Mouse (Mus musculus) embryo, embryonic 9.5 days (tissue): ENCODE measurements around the gene Trim27.
A peak's percentile ranks its signal among the peaks of the same experiment; 100 is the strongest.

ENCODE experiments used
- DNase-seq: peaks from one replicate; pipeline ENCODE4 v3.0.0-alpha.2; 2017; ENCODE audit errors: extremely low spot score

The Trim27 gene

DNA sequence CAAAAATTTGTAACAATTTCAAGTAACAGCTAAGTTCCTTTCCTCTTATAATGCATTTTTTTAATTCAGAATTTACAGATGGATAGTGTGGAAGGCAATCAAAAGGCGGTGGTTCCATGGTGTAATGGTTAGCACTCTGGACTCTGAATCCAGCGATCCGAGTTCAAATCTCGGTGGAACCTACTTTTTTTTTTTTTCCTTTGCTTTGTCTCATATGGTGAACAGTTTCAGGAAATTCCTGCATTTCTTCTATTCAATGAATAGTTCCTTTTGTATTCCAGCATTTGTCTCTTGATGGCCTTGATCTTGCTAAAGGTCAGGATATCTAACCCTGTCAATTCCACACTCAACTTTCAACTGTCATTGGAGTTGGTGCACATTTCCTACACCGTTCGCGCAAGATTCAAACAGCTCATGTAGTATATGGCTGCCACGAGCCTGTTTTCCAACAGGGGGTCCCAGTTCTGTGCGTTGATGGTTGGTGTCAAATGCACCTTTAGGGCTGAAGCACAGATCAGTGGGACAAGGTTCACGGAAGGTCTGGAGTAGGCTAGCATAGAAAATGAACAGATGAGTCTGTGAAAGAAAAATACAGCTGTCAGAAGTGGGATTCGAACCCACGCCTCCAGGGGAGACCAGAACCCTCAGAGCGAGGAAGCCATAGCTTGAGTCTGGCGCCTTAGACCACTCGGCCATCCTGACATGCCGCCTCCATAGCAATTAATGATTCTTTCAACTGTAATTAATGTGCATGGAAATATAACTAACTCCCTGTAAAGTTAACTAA, 6.8 kb upstream of the Trim27 start:
- DNase-seq, result peak; percentile 93

DNA sequence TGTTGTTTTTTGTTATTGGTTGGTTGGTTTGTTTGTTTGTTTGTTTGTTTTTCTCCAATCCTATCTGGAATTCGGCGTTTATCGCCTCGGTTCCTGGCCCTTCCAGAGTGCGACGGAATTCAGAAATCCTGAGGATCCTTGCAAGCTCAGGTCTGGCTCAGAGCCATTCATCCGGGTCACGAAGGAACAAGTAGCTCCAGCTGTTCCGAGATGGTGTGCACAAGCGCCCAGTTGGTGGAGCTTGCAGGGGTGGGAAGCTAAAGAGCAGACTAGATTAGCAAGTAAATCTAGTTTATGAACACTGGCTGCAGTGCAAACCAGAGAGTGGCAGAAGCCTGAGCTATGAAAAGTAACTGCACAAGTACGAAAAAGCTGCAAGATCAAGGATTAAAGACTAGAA, 6.2 kb upstream of the Trim27 start:
- DNase-seq, result peak; percentile 82

DNA sequence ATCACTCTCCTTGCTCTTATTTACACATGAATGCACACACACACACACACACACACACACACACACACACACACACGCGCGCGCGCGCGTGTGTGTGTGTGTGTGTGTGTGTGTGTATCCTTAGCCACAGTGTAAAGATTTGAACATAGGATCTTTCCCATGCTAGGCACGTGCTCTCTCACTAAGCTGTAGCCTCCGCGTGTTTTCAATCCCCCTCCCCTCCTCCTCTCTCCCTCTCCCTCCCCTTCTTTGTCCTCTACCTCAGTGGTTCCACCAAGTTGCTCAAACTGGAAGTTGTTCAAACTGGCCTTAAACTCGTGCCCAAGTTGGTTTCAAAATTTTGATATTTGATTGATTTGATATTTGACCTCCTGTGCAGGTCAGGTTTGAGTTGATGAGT, 2.5 kb upstream of the Trim27 start:
- no peak for DNase-seq

DNA sequence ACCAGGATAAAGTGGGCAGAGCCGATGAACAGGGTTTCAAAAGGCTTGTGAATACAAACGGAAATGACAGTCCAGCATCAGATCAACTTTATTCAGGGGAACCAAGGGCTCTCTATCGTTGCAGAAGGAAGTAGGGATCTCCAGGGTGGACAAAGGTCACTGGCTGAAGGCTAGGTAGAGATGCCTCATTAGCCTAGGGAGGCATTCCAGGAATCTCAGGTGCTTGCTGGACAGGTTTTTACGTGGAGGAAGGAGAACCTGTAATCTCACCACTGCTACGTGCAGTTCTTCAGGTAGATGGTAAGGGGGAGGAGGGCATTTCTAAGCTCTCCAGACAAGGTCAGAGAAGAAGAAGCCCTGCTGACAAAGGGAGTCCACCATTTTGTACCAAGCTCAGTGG, 1.6 kb upstream of the Trim27 start:
- DNase-seq, result no peak

DNA sequence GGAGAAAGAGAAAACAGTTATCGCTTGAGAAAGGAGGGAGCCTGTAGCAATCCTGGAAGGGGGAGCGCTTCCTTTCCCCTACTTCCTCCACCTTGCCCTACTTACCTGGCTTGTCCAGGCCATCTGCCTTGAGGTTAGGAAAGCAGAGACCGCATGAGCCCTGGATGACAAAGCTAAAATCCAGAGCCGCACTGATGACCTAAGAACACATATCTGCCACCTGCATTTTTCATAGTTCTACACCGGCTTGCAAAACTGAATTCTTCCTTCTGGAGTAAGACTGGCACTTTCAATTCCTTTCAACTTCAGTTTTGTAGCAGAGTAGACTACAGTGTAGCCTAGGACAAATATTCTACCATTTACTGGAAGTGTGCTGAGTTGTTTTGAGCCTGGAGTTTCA, 881 bp upstream of the Trim27 start:
- DNase-seq, result no peak

DNA sequence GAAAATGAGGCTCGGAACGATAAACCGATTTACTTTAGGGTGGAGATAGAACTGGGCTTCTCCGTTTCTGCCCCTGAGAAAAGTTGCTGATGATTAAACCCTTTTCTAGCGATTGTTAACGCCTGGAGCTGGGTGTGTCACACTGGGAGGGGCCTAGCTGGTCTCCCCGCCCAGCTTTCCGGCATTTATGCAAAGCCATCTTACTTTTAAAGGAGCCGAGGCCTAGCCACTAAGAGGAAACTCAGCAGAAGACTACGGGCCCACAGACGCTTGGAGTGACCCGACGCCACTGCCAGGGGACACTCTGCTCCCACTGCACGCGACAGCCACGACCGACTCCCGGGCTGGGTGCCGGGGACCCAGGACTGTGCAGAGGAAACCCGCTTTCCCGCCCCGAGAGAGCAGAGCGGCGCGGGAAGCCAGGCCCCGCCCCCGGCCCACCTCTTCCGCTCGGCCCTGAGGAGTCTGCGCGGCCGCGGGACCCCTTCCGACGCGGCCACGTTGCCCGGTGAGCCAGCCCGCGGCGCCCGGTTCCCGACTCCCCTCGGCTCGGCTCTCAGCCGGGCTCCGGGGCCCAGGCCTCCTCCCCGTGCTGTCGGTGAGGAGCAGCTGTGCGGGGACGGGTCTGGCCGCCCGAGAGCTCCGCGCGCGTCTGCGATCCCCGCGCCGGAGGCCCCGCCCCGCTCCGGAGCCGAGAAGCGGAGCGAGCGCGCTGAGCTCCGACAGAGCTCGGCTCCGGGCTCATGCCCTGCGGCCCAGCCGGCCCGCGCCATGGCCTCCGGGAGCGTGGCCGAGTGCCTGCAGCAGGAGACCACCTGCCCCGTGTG, 692 bp downstream of the Trim27 start:
- DNase-seq, result peak; percentile 94

DNA sequence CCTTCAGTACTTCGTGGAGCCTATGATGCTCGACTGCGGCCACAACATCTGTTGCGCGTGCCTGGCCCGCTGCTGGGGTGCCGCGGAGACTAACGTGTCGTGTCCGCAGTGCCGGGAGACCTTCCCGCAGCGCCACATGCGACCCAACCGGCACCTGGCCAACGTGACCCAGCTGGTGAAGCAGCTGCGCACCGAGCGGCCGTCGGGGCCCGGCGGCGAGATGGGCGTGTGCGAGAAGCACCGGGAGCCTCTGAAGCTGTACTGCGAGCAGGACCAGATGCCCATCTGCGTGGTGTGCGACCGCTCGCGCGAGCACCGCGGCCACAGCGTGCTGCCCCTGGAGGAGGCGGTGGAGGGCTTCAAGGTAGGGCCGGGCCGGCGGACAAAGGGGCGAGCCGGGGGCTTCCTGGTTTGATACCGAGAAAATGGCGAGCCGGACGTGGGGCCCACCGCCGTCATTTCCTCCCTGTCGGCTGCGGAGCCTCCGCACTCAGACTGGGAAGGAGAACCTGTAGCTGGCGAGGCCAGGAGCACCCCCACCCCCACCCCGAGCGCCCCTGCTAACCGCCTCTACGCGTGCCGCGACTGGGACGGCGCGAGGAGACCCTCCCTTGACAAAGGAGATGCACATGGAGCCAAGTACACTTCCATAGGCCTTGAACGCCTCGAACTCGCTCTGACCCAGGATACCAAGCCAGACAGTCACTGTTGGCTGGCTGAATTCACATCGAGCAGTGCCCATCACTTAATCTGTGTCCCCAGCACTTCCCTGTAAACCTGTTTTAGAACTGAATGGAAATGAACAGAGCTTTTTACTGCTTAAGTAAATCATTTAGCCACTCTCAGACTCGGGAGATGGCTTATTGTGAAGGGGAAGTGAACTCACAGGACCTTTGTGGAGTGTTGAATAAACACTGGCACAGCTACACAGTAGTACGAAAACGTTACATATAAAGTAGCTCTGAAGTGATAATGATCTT, 1.6 kb downstream of the Trim27 start:
- DNase-seq, result peak; percentile 71

DNA sequence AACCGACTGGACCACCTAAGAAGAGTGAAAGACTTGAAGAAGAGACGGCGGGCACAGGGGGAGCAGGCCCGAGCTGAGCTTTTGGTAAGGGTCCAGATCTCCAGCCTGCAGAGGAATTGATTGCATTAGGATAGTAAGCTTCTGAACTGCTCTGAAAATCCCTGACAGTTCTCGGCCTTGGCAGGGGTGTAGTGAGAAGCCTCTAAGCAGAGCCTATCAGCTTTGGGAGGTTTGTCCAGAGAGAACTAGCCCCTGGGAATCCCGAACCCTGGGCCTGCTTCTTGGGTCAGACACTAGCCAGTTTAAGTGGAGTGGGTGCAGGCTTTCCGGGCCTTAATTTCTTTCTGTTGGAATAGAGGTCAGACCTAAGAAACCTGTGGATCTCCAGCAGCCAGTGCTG, 2.8 kb downstream of the Trim27 start:
- no peak for DNase-seq

DNA sequence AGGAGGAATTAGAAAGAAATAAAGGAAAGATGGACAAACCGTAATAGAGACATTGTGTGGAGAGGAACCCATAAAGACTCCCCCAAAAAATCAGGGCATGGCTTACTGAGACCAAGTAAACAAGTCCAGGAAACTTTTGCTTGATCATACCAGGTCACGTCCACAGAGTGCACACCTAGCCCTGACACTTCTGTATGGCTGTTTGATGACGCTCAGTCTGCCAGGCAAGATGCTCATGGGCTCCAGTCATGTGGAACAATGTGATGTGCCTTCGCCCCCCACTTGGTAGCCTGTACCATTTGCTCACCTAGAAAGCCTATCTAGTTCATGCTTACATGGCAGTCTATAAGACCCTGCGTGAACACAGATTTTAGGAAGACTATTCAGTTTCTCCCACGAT, 3.8 kb downstream of the Trim27 start:
- DNase-seq, result no peak

DNA sequence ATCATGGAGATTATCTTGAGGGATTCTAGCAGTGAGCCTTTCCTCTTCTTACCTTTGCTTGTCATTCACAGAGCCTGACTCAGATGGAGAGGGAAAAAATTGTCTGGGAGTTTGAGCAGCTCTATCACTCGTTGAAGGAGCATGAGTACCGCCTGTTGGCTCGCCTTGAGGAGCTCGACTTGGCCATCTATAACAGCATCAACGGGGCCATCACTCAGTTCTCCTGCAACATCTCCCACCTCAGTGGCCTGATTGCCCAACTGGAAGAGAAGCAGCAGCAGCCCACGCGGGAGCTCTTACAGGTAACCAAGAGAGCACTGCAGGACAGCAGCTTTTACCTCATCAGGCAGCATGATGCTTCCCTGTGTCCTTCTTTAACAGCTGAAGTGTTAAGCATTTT, 4.4 kb downstream of the Trim27 start:
- DNase-seq, result no peak

DNA sequence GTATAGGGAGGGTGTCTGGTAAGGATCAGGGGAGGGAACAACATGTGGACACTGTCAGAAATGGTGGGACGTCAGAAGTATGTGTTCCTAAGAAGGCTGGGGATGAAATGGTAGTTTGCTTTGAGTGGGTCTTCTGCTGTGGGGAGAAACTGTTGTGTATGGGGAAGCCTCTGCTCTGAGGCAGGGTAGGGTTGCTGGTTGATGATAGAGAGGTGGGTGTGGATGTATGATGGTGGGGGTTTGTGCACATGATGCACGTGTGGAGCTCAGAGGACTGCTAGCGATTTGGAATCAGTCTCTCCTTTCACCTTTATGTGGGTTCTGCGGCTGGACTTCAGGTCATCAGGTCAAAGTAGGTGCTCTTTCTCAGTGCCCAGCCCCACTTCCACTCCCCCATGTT, 6.3 kb downstream of the Trim27 start:
- DNase-seq, result no peak

DNA sequence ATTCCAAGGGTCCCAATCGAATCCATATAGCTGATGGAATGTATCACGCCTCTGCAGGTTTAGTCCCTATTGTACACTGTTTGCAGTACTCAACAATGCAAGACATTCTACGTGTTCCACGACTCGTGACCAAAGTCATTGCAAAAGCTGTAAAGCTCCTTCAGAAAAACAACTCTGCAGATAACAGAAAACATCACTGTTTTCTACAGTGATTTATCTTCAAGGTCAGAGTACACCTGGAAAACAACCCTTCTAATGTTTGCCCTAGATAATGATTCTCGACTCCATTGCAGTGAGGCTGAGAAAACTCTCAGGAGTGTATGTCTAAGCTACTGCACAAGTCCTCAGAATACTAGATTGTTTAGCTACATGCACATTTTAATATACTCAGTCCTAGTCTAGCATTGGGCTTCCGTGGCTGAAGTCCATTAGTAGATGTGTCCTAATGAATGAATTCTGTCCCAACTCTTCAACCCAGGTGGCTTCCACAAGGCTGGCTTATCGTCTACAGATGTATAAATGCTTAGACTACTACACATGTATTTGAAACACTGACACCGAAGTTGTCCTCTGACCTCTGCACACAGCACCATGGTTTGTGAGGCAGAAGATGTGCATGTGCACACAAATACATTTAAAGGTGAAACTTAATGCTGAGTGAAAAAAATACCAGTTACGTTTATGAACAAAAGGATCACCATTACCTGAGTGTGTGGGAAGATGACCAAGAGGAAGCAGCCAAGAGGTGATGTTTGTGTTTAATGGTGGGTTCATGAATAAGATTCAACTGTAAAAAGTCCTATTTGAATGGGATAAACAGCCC, 16.4 kb downstream of the Trim27 start:
- DNase-seq, result no peak

DNA sequence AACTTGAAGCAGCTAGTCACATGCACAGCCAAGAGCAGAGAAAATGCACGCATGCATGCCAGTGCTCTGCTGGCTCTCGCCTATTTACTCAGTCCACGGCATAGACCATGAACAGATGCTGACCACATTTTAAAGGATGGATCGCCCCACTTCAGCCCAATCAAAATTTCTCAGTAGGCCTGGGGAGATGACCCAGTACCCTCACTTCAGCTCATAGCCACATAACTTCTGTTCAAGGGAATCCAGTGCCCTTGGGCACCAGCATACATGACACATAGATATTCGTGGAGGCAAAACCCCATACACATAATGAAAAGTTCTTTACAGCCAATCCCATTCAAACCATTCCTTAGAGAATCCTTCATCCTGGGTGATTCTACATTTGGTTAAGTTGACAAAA, 18.5 kb downstream of the Trim27 start:
- no peak for DNase-seq

DNA sequence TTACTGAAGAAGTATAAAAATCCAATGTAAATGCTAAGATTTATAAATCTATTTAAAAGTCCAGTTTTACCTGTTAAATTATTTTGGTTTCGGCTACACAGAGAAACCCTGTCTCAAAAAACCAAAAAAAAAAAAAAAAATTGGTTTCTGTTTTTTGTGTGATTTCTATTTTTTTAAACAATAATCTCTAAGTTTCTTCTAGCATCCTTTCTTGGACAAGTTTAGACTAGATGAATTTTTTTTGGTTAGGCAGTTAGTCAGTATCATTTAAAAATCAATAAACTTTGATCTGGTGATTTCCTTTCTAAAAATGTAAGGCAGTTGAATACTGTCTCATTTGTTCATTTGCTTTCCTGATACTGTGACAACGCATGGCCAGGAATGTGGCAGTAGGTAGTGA, 19.1 kb downstream of the Trim27 start:
- no peak for DNase-seq

DNA sequence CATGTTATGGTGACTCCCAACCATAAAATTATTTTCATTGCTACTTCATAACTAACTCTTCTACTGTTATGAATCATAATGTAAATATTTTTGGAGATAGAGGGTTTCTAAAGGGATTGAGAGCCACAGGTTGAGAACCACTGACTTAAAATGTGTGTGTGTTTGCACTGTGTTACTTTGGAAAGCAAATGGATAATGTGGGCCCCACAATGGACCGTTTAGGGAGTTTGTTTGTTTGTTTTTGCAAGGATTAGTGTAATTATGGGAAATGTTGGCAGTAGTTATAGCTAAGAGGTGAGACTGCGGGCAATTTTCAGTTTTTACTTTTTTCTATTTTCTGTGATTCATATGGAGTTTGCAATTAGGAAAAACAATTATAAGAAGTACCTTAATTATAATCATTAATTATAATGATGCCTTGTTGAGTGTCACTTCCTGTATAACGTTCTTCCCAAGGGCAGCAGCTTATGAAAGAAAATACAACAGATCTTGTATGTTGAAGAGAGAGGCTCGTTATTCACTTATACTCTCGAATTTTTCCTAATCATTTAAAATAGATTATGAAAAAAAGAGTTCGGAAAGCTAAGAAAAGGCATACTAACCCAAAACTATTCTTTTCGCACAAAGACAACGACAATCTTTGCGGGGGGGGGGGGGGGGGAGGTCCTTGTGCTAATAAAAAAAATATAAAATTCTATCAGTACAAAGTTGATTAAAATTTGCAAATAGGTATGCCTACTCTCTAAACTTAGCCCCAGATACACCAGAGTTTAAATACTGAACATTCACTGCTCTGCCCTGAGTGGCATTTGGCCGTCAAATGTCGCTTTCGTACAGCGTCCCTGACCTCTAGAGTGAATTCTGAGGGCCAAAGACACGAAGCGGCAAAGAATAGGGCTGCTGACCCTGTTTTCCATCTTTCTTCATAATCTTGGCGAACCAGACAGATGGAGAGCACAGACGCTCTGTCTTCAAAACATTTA, 20.1 kb downstream of the Trim27 start:
- no peak for DNase-seq

DNA sequence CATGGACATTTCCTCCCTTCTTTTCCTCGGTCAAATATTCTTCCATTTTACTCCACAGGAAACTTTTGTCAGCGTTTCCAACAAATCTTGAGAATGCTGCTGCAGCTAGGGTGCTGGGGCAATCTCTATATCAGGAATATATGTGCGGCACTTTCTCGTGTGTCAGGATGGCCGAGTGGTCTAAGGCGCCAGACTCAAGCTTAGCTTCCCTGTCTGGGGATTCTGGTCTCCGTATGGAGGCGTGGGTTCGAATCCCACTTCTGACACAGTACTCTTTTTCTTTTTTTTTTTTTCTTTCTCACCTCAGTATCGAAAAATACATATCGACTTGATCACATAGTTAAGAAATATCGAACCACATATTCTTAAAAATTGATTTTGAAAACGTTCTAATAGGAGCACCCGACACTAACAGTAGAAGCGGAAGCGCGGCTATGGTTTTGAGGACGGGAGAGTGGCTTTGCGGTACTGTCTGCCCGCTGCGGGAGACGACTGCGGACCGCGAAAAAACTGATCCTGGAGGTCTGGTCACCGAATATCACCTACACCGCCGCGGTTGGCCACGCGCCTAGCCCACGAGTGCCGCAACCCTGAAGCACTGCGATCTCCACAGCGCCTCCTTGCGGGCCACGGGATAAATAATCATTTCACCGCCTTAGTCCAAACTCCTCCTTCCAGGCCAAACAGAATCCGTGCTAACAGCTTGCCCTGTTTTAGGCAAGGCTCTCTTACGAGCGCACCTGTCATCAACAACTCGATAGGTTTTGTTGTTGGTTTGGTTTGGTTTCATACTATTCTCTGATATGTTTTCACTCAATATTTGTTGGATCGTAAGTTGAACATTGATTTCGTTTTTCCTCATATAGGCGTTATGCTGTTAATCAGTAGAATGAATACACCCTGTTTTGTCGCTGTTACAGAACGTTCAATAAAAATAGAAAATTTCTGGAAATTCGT, 21.1 kb downstream of the Trim27 start:
- DNase-seq, result peak; percentile 97

DNA sequence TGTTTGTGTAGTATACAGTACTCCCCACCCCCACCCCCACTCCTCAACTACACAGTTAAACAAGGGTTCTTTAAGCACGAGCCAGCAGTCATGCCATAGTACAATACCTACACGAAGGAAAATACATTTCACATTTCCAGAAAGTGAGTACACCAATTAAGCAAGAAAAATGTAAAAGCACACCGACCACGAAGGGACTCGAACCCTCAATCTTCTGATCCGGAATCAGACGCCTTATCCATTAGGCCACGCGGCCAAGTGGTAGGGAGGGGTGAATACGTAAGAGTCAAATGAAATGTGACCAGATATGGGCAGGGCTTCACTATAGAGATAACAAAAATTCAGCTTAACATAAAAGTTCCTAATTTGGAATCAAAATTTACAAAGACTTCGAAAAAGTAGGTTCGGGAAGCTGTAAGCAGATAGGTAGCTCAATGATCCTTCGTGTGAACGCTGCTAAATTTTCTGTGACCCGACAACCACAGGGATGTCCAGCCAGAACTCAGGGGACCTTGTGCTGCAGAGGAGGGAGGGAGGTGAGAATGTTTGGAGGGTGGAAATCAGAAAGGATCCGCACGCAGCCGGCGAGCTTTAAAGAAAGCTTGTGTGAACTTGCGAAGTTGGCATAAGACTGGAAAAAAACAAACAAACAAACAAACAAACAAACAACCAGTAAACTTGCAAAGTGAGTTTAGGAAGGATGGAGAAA, 36.2 kb downstream of the Trim27 start:
- peak; percentile 91 for DNase-seq

DNA sequence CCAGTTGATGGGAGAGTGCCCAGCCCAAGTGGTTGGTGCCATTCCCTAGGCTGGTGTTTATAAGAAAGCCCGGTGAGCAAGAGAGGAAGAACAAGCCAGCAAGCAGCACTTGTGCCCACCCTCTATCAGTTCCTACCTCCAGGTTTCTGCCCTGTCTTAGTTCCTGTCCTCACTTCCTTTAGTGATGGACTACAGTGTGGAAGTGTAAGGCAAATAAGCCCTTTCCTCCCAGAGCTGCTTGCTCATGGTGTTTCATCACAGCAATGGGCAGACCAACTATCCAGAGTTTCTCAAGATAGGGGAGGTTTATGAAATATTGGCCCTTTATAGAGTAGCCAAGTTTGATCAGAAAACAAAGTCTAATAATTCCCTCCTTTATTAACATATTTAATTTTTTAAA, 37.5 kb downstream of the Trim27 start:
- no peak for DNase-seq
